Mouse (Mus musculus): ENCODE measurements around the gene Trp53i11. TPM values are rescaled to one million over a fixed set of nuclear protein-coding genes. Genes with fewer than 3 reads are reported as not detected.

The Trp53i11 gene
- polyA plus RNA-seq, 1 experiment from 2014 or later, result 74.7 TPM

GRCm38 (mm10) chr2:93202782-93203181 lies 15.4 kb downstream of the Trp53i11 start:
- no peak for ATAC-seq
- no peaks in the 10 kb centered on the region for H3K9me3 ChIP-seq (ENCODE audit: control insufficient read depth, low read length)
- H3K27me3 ChIP-seq (replicated peaks; ENCODE audit: control insufficient read depth, insufficient read depth, low read length), result no peaks in the 10 kb centered on the region
- H3K4me2 ChIP-seq (ENCODE audit: low read length), result no peak overlapping the region
- H3K4me1 ChIP-seq (ENCODE audit: control insufficient read depth, insufficient read depth, low read depth, low read length), result no peaks in the 10 kb centered on the region
- H3K4me3 ChIP-seq (ENCODE audit: low read length), result no peak overlapping the region
- no peak overlapping the region for H3K27ac ChIP-seq (ENCODE audit: low read depth, low read length)
- no peak overlapping the region for H3K9ac ChIP-seq (ENCODE audit: low read depth, low read length)
- 28% methylated on average over 1 of the region's 1 CpGs for WGBS
- H3K36me3 ChIP-seq (ENCODE audit: control insufficient read depth, insufficient read depth, low read length), result peaks cover 2% of the 10 kb centered on the region; the same call in 1 of the 2 replicates

DNA sequence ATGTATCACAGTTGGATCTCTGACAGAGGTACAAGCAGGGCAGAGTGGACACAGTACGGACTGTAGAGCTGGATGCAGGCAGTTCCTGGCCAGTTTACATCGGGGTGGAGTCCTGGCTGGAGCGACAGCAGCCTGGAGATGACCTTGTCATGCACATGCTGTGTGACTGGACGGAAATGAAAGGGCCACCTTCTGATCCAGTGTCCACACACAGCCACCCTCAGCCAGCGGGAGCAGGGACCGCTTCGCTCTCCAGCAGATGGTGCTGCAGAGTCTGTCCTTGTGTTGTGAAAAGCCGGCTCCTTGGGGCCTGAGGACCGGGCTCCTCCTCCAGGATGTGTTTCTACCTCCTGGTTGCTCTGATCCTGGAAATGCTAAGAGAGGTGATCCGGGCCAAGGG lies 16.3 kb downstream of the Trp53i11 start:
- no peak overlapping the region for H3K27ac ChIP-seq (ENCODE audit: low read depth, low read length)
- no peak overlapping the region for H3K4me2 ChIP-seq (ENCODE audit: low read length)
- H3K9me3 ChIP-seq (ENCODE audit: control insufficient read depth, low read length), result no peaks in the 10 kb centered on the region
- no peaks in the 10 kb centered on the region for H3K4me1 ChIP-seq (ENCODE audit: control insufficient read depth, insufficient read depth, low read depth, low read length)
- H3K27me3 ChIP-seq (replicated peaks; ENCODE audit: control insufficient read depth, insufficient read depth, low read length), result no peaks in the 10 kb centered on the region
- no peak overlapping the region for H3K9ac ChIP-seq (ENCODE audit: low read depth, low read length)
- peak; percentile 59 for ATAC-seq
- H3K36me3 ChIP-seq (ENCODE audit: control insufficient read depth, insufficient read depth, low read length), result peaks cover 2% of the 10 kb centered on the region; the same call in 1 of the 2 replicates
- H3K4me3 ChIP-seq (ENCODE audit: low read length), result no peak overlapping the region
- 16% methylated on average over 10 of the region's 10 CpGs for WGBS

DNA sequence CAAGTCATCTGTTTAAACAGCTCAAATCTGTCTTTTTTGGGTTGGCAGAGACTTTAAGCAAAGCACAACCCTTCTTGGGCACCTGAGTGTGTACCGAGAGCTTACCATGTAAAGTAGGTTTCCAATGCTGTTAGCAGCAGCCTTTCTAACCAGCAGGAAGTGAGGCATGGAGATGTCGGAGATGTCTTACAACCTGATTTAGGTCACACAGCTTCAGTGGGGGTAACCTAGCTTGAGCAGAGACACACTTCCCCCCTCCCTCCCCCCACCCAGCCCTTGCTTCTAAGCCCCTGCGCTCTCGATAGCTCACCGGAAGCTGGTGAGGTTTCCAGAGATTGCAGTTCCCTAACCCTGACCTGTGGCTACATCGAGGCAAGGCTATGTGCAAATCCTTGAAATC lies 17.2 kb downstream of the Trp53i11 start:
- no peak overlapping the region for H3K4me2 ChIP-seq (ENCODE audit: low read length)
- WGBS, result 86% methylated on average over 6 of the region's 6 CpGs
- H3K9ac ChIP-seq (ENCODE audit: low read depth, low read length), result no peak overlapping the region
- ATAC-seq, result no peak
- H3K27me3 ChIP-seq (replicated peaks; ENCODE audit: control insufficient read depth, insufficient read depth, low read length), result no peaks in the 10 kb centered on the region
- no peak overlapping the region for H3K27ac ChIP-seq (ENCODE audit: low read depth, low read length)
- H3K4me3 ChIP-seq (ENCODE audit: low read length), result no peak overlapping the region
- H3K4me1 ChIP-seq (ENCODE audit: control insufficient read depth, insufficient read depth, low read depth, low read length), result no peaks in the 10 kb centered on the region
- H3K9me3 ChIP-seq (ENCODE audit: control insufficient read depth, low read length), result no peaks in the 10 kb centered on the region
- no peaks in the 10 kb centered on the region; the same call in 1 of the 2 replicates for H3K36me3 ChIP-seq (ENCODE audit: control insufficient read depth, insufficient read depth, low read length)

GRCm38 (mm10) chr2:93206126-93206525 lies 18.8 kb downstream of the Trp53i11 start:
- no peak overlapping the region for H3K9ac ChIP-seq (ENCODE audit: low read depth, low read length)
- 90% methylated on average over 1 of the region's 1 CpGs for WGBS
- no peak for ATAC-seq
- H3K4me1 ChIP-seq (ENCODE audit: control insufficient read depth, insufficient read depth, low read depth, low read length), result no peaks in the 10 kb centered on the region
- H3K36me3 ChIP-seq (ENCODE audit: control insufficient read depth, insufficient read depth, low read length), result no peaks in the 10 kb centered on the region
- no peak overlapping the region for H3K4me3 ChIP-seq (ENCODE audit: low read length)
- no peak overlapping the region for H3K4me2 ChIP-seq (ENCODE audit: low read length)
- no peak overlapping the region for H3K27ac ChIP-seq (ENCODE audit: low read depth, low read length)
- H3K27me3 ChIP-seq (replicated peaks; ENCODE audit: control insufficient read depth, insufficient read depth, low read length), result no peaks in the 10 kb centered on the region
- no peaks in the 10 kb centered on the region for H3K9me3 ChIP-seq (ENCODE audit: control insufficient read depth, low read length)

DNA sequence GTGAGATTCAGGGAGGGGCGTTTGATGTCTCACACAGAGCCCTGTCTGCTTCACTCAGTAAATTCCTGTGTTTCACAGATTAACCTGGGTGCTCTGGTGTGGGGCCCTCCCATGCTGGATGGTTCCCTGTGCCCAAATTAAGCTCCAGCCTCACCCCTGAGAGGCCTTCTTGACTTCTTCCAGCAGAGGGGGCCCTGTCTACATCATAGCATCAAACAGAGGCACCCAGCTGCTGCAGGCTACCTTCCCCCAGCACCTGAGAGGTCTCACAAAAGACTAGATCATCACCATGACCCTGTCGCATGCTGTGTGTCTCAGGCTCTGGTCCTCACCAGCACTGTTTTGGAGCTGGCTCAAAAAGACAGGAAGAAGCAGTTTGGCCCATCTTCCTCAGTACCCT lies 25.0 kb downstream of the Trp53i11 start:
- Histone ChIP-seq H3K9me3 (ENCODE audit: control insufficient read depth, low read length) (no peaks in the 10 kb centered on the region), H3K4me1 (ENCODE audit: control insufficient read depth, insufficient read depth, low read depth, low read length) (peaks cover 6% of the 10 kb centered on the region), H3K9ac (ENCODE audit: low read depth, low read length) (no peak overlapping the region), H3K36me3 (ENCODE audit: control insufficient read depth, insufficient read depth, low read length) (no peaks in the 10 kb centered on the region), H3K27ac (ENCODE audit: low read depth, low read length) (no peak overlapping the region), H3K4me3 (ENCODE audit: low read length) (no peak overlapping the region), H3K4me2 (ENCODE audit: low read length) (no peak overlapping the region), H3K27me3 (replicated peaks; ENCODE audit: control insufficient read depth, insufficient read depth, low read length) (no peaks in the 10 kb centered on the region)
- 87% methylated on average over 2 of the region's 2 CpGs for WGBS
- ATAC-seq, result no peak

GRCm38 (mm10) chr2:93212865-93213264 lies 25.5 kb downstream of the Trp53i11 start:
- no peak overlapping the region for H3K9ac ChIP-seq (ENCODE audit: low read depth, low read length)
- H3K36me3 ChIP-seq (ENCODE audit: control insufficient read depth, insufficient read depth, low read length), result no peaks in the 10 kb centered on the region
- H3K4me3 ChIP-seq (ENCODE audit: low read length), result no peak overlapping the region
- 96% methylated on average over 2 of the region's 2 CpGs for WGBS
- H3K4me2 ChIP-seq (ENCODE audit: low read length), result no peak overlapping the region
- H3K27me3 ChIP-seq (replicated peaks; ENCODE audit: control insufficient read depth, insufficient read depth, low read length), result no peaks in the 10 kb centered on the region
- no peaks in the 10 kb centered on the region for H3K9me3 ChIP-seq (ENCODE audit: control insufficient read depth, low read length)
- no peak for ATAC-seq
- H3K27ac ChIP-seq (ENCODE audit: low read depth, low read length), result no peak overlapping the region
- H3K4me1 ChIP-seq (ENCODE audit: control insufficient read depth, insufficient read depth, low read depth, low read length), result peaks cover 10% of the 10 kb centered on the region

- no peak overlapping the region for H3K9ac ChIP-seq (ENCODE audit: low read depth, low read length)
- H3K4me1 ChIP-seq (ENCODE audit: control insufficient read depth, insufficient read depth, low read depth, low read length), result peaks cover 12% of the 10 kb centered on the region
- no peaks in the 10 kb centered on the region for H3K9me3 ChIP-seq (ENCODE audit: control insufficient read depth, low read length)
- ATAC-seq, result no peak
- H3K4me2 ChIP-seq (ENCODE audit: low read length), result no peak overlapping the region
- H3K27ac ChIP-seq (ENCODE audit: low read depth, low read length), result no peak overlapping the region; the same call in 1 of the 2 replicates
- H3K4me3 ChIP-seq (ENCODE audit: low read length), result no peak overlapping the region
- no peaks in the 10 kb centered on the region for H3K27me3 ChIP-seq (replicated peaks; ENCODE audit: control insufficient read depth, insufficient read depth, low read length)
- WGBS, result 91% methylated on average over 1 of the region's 1 CpGs
- H3K36me3 ChIP-seq (ENCODE audit: control insufficient read depth, insufficient read depth, low read length), result no peaks in the 10 kb centered on the region
These were observed 26.8 kb downstream of the Trp53i11 start for GRCm38 (mm10) chr2:93214192-93214591.

GRCm38 (mm10) chr2:93215790-93216189 lies 28.4 kb downstream of the Trp53i11 start:
- WGBS, result 69% methylated on average over 9 of the region's 10 CpGs
- Histone ChIP-seq H3K9me3 (ENCODE audit: control insufficient read depth, low read length) (no peaks in the 10 kb centered on the region), H3K27me3 (replicated peaks; ENCODE audit: control insufficient read depth, insufficient read depth, low read length) (no peaks in the 10 kb centered on the region), H3K27ac (ENCODE audit: low read depth, low read length) (no peak overlapping the region), H3K36me3 (ENCODE audit: control insufficient read depth, insufficient read depth, low read length) (no peaks in the 10 kb centered on the region), H3K4me1 (ENCODE audit: control insufficient read depth, insufficient read depth, low read depth, low read length) (peaks cover 12% of the 10 kb centered on the region), H3K9ac (ENCODE audit: low read depth, low read length) (no peak overlapping the region), H3K4me3 (ENCODE audit: low read length) (no peak overlapping the region), H3K4me2 (ENCODE audit: low read length) (no peak overlapping the region)
- no peak for ATAC-seq

GRCm38 (mm10) chr2:93217015-93217414 lies 29.7 kb downstream of the Trp53i11 start:
- Histone ChIP-seq H3K27me3 (replicated peaks; ENCODE audit: control insufficient read depth, insufficient read depth, low read length) (no peaks in the 10 kb centered on the region), H3K4me1 (ENCODE audit: control insufficient read depth, insufficient read depth, low read depth, low read length) (peaks cover 12% of the 10 kb centered on the region), H3K4me3 (ENCODE audit: low read length) (no peak overlapping the region), H3K36me3 (ENCODE audit: control insufficient read depth, insufficient read depth, low read length) (no peaks in the 10 kb centered on the region), H3K9ac (ENCODE audit: low read depth, low read length) (no peak overlapping the region; the same call in 1 of the 2 replicates), H3K4me2 (ENCODE audit: low read length) (no peak overlapping the region), H3K9me3 (ENCODE audit: control insufficient read depth, low read length) (no peaks in the 10 kb centered on the region), H3K27ac (ENCODE audit: low read depth, low read length) (peak overlapping the region; percentile 55)
- ATAC-seq, result peak; percentile 91
- 9% methylated on average over 7 of the region's 7 CpGs for WGBS
